Mouse (Mus musculus): ENCODE data around the gene Gm14391. TPM values are rescaled to one million over a fixed set of nuclear protein-coding genes. Genes with fewer than 3 reads are reported as not detected.
A peak's percentile ranks its signal among the peaks of the same experiment; 100 is the strongest.
"Not testable (repeated sequence)": the region's sequence is repeated elsewhere in the genome, so short reads cannot be mapped to it uniquely, and the experiment has no call there.

Gm14391 gene
- polyA plus RNA-seq, 1 experiment from 2014 or later, result 11.1 TPM

- ATAC-seq (ENCODE audit: insufficient read depth) (no peak), DNase-seq (no peak)
- Histone ChIP-seq H3K27me3 (ENCODE audit: insufficient read depth, low read length) (no peaks in the 10 kb centered on the region), H3K36me3 (ENCODE audit: insufficient read depth) (no peaks in the 10 kb centered on the region), H3K4me3 (ENCODE audit: low read depth, low read length) (no peak overlapping the region), H3K4me1 (ENCODE audit: insufficient read depth) (no peaks in the 10 kb centered on the region), H3K9ac (no peak overlapping the region), H3K27ac (ENCODE audit: low read depth) (no peak overlapping the region), H3K9me3 (ENCODE audit: low read depth, low read length) (peaks cover 3% of the 10 kb centered on the region; the same call in 1 of the 2 replicates), H3K4me2 (no peak overlapping the region)
- no peak for TF ChIP-seq CTCF (IDR thresholded peaks at IDR 0.05; ENCODE audit: low read depth)
- WGBS, result 82% methylated on average over 3 of the region's 3 CpGs
Observed at GRCm38 (mm10) chr2:175158642-175159041, 48.1 kb downstream of the Gm14391 start.

GRCm38 (mm10) chr2:175156696-175157095 lies 50.0 kb downstream of the Gm14391 start:
- Histone ChIP-seq H3K36me3 (ENCODE audit: insufficient read depth) (no peaks in the 10 kb centered on the region), H3K9ac (no peak overlapping the region), H3K4me3 (ENCODE audit: low read depth, low read length) (no peak overlapping the region), H3K4me1 (ENCODE audit: insufficient read depth) (no peaks in the 10 kb centered on the region), H3K27me3 (ENCODE audit: insufficient read depth, low read length) (no peaks in the 10 kb centered on the region), H3K4me2 (no peak overlapping the region), H3K27ac (ENCODE audit: low read depth) (no peak overlapping the region), H3K9me3 (ENCODE audit: low read depth, low read length) (peaks cover 3% of the 10 kb centered on the region; the same call in 1 of the 2 replicates)
- TF ChIP-seq CTCF (IDR thresholded peaks at IDR 0.05; ENCODE audit: low read depth), result no peak
- no peak for DNase-seq
- WGBS, result 91% methylated on average over 13 of the region's 13 CpGs
- no peak for ATAC-seq (ENCODE audit: insufficient read depth)

- Histone ChIP-seq H3K4me3 (ENCODE audit: low read depth, low read length) (peak within 1 kb of the TSS; percentile 43), H3K4me2 (peak within 1 kb of the TSS; percentile 31; the same call in 1 of the 2 replicates), H3K9ac (peak within 1 kb of the TSS; percentile 51; the same call in 1 of the 2 replicates)
- H3K27ac ChIP-seq (ENCODE audit: low read depth); H3K36me3 ChIP-seq (ENCODE audit: insufficient read depth); ATAC-seq (ENCODE audit: insufficient read depth); H3K4me1 ChIP-seq (ENCODE audit: insufficient read depth); H3K27me3 ChIP-seq (ENCODE audit: insufficient read depth, low read length); H3K9me3 ChIP-seq (ENCODE audit: low read depth, low read length); DNase-seq: not testable (repeated sequence)
- 6% methylated on average over 1 of the region's 2 CpGs for WGBS
Observed at GRCm38 (mm10) chr2:175141993-175142295, 64.8 kb downstream of the Gm14391 start, which contains the start of gene Gm14399. Gene Gm14399, minus strand, starts transcription at chr2:175142012.

GRCm38 (mm10) chr2:175141118-175141992 lies 65.4 kb downstream of the Gm14391 start:
- not testable (repeated sequence) for H3K9me3 ChIP-seq (ENCODE audit: low read depth, low read length); H3K4me1 ChIP-seq (ENCODE audit: insufficient read depth); H3K27ac ChIP-seq (ENCODE audit: low read depth); H3K36me3 ChIP-seq (ENCODE audit: insufficient read depth); H3K27me3 ChIP-seq (ENCODE audit: insufficient read depth, low read length); ATAC-seq (ENCODE audit: insufficient read depth)
- Histone ChIP-seq H3K9ac (peak overlapping the region; percentile 51; the same call in 1 of the 2 replicates), H3K4me2 (peak overlapping the region; percentile 31; the same call in 1 of the 2 replicates), H3K4me3 (ENCODE audit: low read depth, low read length) (peak overlapping the region; percentile 43)
- DNase-seq, result peak; percentile 7
- WGBS, result 3% methylated on average over 21 of the region's 25 CpGs

Other genes starting within 250 kb of the Gm14391 start
- gene Gm14444, start 196.7 kb downstream of the Gm14391 start, polyA plus RNA-seq (2014; fragmentation: Nextera tagmentation; extraction: Ambion mirVana), result not detected in 2 replicates
- 0.89 and 1.0 TPM in 2 replicates for gene Gm14393, start 139.1 kb downstream of the Gm14391 start, polyA plus RNA-seq (2014; fragmentation: Nextera tagmentation; extraction: Ambion mirVana)
- 7.4 and 8.7 TPM in 2 replicates for gene Gm14399, start 64.9 kb downstream of the Gm14391 start, polyA plus RNA-seq (2014; fragmentation: Nextera tagmentation; extraction: Ambion mirVana)
- gene Gm14443, start 31.0 kb downstream of the Gm14391 start, polyA plus RNA-seq (2014; fragmentation: Nextera tagmentation; extraction: Ambion mirVana), result 0.62 and 0.89 TPM in 2 replicates
- 5.5 and 5.9 TPM in 2 replicates for gene Gm14440, start 68.2 kb upstream of the Gm14391 start, polyA plus RNA-seq (2014; fragmentation: Nextera tagmentation; extraction: Ambion mirVana)
- gene Gm4631, start 131.3 kb upstream of the Gm14391 start, polyA plus RNA-seq (2014; fragmentation: Nextera tagmentation; extraction: Ambion mirVana), result 23.8 and 24.0 TPM in 2 replicates
- 5.4 and 7.2 TPM in 2 replicates for gene Zfp968, start 165.5 kb upstream of the Gm14391 start, polyA plus RNA-seq (2014; fragmentation: Nextera tagmentation; extraction: Ambion mirVana)
- 11.5 and 12.7 TPM in 2 replicates for gene Gm4724, start 228.9 kb upstream of the Gm14391 start, polyA plus RNA-seq (2014; fragmentation: Nextera tagmentation; extraction: Ambion mirVana)